ENCODE assay signal across 8 mouse cellular contexts in genomic region chr8:121273195-121273594, GRCm38 (mm10).
DNase-seq lines count a peak whose midpoint lies in the region; ATAC-seq and TF ChIP-seq lines count a peak whose summit lies in the region.

No protein-coding gene starts in this region.

- H3K9ac ChIP-seq in hindbrain, embryonic 12.5 days = no peak overlapping the region
- H3K9ac ChIP-seq in neural tube, embryonic 12.5 days = no peak overlapping the region

- H3K4me2 ChIP-seq in hindbrain, embryonic 12.5 days (replicated peaks) = peak overlapping the region; percentile 29; the same call in 1 of the 2 replicates
- peak overlapping the region; percentile 38 for H3K4me2 ChIP-seq in neural tube, embryonic 12.5 days (replicated peaks)

- no peaks in the 10 kb centered on the region for H3K36me3 ChIP-seq in hindbrain, embryonic 12.5 days
- H3K36me3 ChIP-seq in neural tube, embryonic 12.5 days = no peaks in the 10 kb centered on the region

- no peaks in the 10 kb centered on the region for H3K9me3 ChIP-seq in hindbrain, embryonic 12.5 days (replicated peaks)
- no peaks in the 10 kb centered on the region for H3K9me3 ChIP-seq in neural tube, embryonic 12.5 days

- intact Hi-C loops in left cerebral cortex, adult 2 months (cut with DNase I) = no loop called here

- no peak overlapping the region for H3K27ac ChIP-seq in hindbrain, embryonic 12.5 days
- no peak overlapping the region for H3K27ac ChIP-seq in neural tube, embryonic 12.5 days
- no peak overlapping the region for H3K27ac ChIP-seq in left cerebral cortex, adult 2 months

- H3K4me1 ChIP-seq in hindbrain, embryonic 12.5 days = peaks cover 7% of the 10 kb centered on the region; the same call in 1 of the 2 replicates
- H3K4me1 ChIP-seq in neural tube, embryonic 12.5 days = 0 out of 2 replicates have a peak, but pooled peaks cover 9% of the 10 kb centered on the region

- 0 out of 2 replicates have a peak overlapping the region, but pooled peaks have one; percentile 4 for H3K4me3 ChIP-seq in hindbrain, embryonic 12.5 days
- no peak overlapping the region for H3K4me3 ChIP-seq in neural tube, embryonic 12.5 days
- no peak overlapping the region for H3K4me3 ChIP-seq in left cerebral cortex, adult 2 months

- 60% methylated on average over 14 of the region's 14 CpGs for WGBS in hindbrain, embryonic 12.5 days
- WGBS in neural tube, embryonic 12.5 days = 56% methylated on average over 14 of the region's 14 CpGs

- peak; percentile 87 for ATAC-seq in frontal cortex, adult (ENCODE audit: low TSS enrichment)
- ATAC-seq in hindbrain, embryonic 12.5 days (ENCODE audit: low FRiP score) = 0 out of 2 replicates have a peak, but pooled peaks have one; percentile 31
- no peak; the same call in 1 of the 2 replicates for ATAC-seq in neural tube, embryonic 12.5 days (ENCODE audit: low FRiP score, low read depth)

- no peak for DNase-seq in frontal cortex, postnatal 25 days (ENCODE audit: low spot score in 2 of 2)
- DNase-seq in right cerebral cortex, postnatal 14 days = peak; percentile 43
- DNase-seq in right cerebral cortex, postnatal 36 days (ENCODE audit: low spot score in 2 of 2) = no peak
- DNase-seq in left cerebral cortex, adult 18-20 months (ENCODE audit: low spot score in 2 of 2) = no peak
- DNase-seq in left cerebral cortex, adult 2 months (ENCODE audit: extremely low spot score in 1 of 2, low spot score in 2 of 2) = no peak

- no peaks in the 10 kb centered on the region for H3K27me3 ChIP-seq in hindbrain, embryonic 12.5 days
- H3K27me3 ChIP-seq in neural tube, embryonic 12.5 days (replicated peaks) = no peaks in the 10 kb centered on the region

- no peak for TF ChIP-seq CTCF in left cerebral cortex, adult 2 months (IDR thresholded peaks at IDR 0.05)
